Mouse (Mus musculus): Measurements from ENCODE around the gene Hormad2.

DNA sequence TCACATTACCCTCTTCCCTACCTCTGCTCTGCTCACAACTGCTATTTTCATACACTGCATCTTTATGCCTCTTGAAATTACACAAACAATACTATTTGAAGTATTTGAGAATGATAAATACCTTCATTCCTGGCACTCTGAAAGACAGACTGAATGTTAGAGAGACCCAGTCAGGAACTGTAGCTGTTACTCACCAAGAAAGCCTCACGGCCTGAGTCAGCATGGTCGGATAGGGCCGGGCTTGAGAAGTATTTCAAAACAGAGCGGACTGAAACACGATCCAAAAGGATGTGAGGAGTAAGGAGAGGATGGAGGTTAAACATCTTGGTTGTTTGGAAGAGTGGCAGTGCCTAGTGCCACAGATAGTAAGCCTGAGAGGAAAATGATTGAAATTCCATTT, 39.7 kb downstream of the Hormad2 start:
- TF ChIP-seq POLR2A (IDR thresholded peaks at IDR 0.05; ENCODE audit: low read depth, low read length) (peak; percentile 45; the same call in 1 of the 2 replicates), CTCF (IDR thresholded peaks at IDR 0.05; ENCODE audit: borderline replicate concordance, insufficient read depth, low read length) (no peak)

Data from embryonic fibroblast, embryonic 13.5 days (primary cell).